21 mouse cellular contexts compared by ENCODE assay signal in the genomic region with DNA sequence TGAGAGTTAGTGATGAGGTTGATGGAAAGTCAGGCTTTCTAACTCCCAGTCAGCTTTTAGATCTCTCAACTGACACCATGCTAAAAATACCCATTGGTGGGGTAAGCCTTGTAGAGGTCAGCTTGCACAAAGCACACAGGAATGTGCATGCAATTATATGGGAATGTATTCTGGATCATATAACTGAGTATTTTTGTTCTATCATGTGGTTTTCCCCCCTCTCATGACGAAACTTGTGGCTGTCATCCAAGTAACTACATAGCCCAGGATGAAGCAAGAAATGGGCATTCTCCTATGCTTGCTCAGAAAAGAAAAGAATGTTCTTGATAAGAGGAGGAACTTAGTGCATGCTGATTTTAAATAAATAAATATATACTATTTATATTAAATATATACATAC.
DNase-seq lines count a peak whose midpoint lies in the region; ATAC-seq and TF ChIP-seq lines count a peak whose summit lies in the region.
"Had no signal": no experiment of that assay in that cellular context is flagged by ENCODE, and none has a peak within 500 bp of the region (broad histone marks: within the 10 kb centered on the region; RNA-seq: fewer than 3 reads in every experiment).

No protein-coding gene starts in this region.

- H3K9ac ChIP-seq in embryonic facial prominence, embryonic 15.5 days: no peak overlapping the region
- H3K9ac ChIP-seq in hindbrain, embryonic 11.5 days (ENCODE audit: low read depth, low read length): no peak overlapping the region
- H3K9ac ChIP-seq: embryonic facial prominence, embryonic 13.5 days; hindbrain, embryonic 15.5 days; intestine, embryonic 15.5 days; liver, embryonic 13.5 days; neural tube, embryonic 12.5 days had no signal

- H3K27me3 ChIP-seq in embryonic facial prominence, embryonic 15.5 days: no peaks in the 10 kb centered on the region
- H3K27me3 ChIP-seq in hindbrain, embryonic 11.5 days (ENCODE audit: control insufficient read depth, insufficient read depth, low read length): no peaks in the 10 kb centered on the region
- H3K27me3 ChIP-seq: embryonic facial prominence, embryonic 13.5 days; hindbrain, embryonic 15.5 days; intestine, embryonic 15.5 days; liver, embryonic 13.5 days; neural tube, embryonic 12.5 days had no signal

- 32% methylated on average over 1 of the region's 1 CpGs for WGBS in lung, adult 2 months
- 14% methylated on average over 1 of the region's 1 CpGs for whole genome bisulfite sequencing in embryonic facial prominence, embryonic 15.5 days
- WGBS in hindbrain, embryonic 11.5 days: 74% methylated on average over 1 of the region's 1 CpGs

- DNase-seq in lung, adult 18-20 months: peak; percentile 18 to 34
- no peak for DNase-seq in lung, adult 2 months
- peak; percentile 15 for DNase-seq in lung, postnatal 14 days
- DNase-seq in layer of hippocampus, adult 18-20 months (ENCODE audit: low spot score in 2 of 2): no peak
- DNase-seq in hindbrain, embryonic 11.5 days (ENCODE audit: low spot score): no peak
- DNase-seq: cerebellum, adult 8-10 months; heart, postnatal 36 days; kidney, adult 9 months; kidney, postnatal 25 days; layer of hippocampus, adult 9-11 months; liver, embryonic 13.5 days; right cerebral cortex, adult 18-20 months; thymus, adult 18-20 months had no signal

- no peaks in the 10 kb centered on the region for H3K9me3 ChIP-seq in embryonic facial prominence, embryonic 15.5 days (replicated peaks)
- no peaks in the 10 kb centered on the region for H3K9me3 ChIP-seq in hindbrain, embryonic 11.5 days (ENCODE audit: control insufficient read depth, low read length)
- H3K9me3 ChIP-seq: hindbrain, embryonic 15.5 days; intestine, embryonic 15.5 days; liver, embryonic 13.5 days; neural tube, embryonic 12.5 days had no signal

- H3K27ac ChIP-seq in embryonic facial prominence, embryonic 15.5 days (replicated peaks): no peak overlapping the region
- H3K27ac ChIP-seq in hindbrain, embryonic 11.5 days (ENCODE audit: low read depth, low read length): no peak overlapping the region
- H3K27ac ChIP-seq: embryonic facial prominence, embryonic 13.5 days; hindbrain, embryonic 15.5 days; intestine, embryonic 15.5 days; liver, embryonic 13.5 days; macrophage; neural tube, embryonic 12.5 days had no signal

- ATAC-seq in embryonic facial prominence, embryonic 15.5 days (ENCODE audit: insufficient number of reproducible peaks, low FRiP score, low TSS enrichment, low read depth): peak; percentile 51
- ATAC-seq in megakaryocyte-erythroid progenitor cell, adult 5-6 weeks (replicated peaks; ENCODE audit: low FRiP score, low TSS enrichment, poor library complexity, severe bottlenecking): no peak
- ATAC-seq in hindbrain, embryonic 11.5 days (ENCODE audit: low FRiP score): no peak
- ATAC-seq: intestine, embryonic 15.5 days had no signal

- no peak overlapping the region for H3K4me3 ChIP-seq in lung, adult 2 months (replicated peaks; ENCODE audit: extremely low read depth, low read depth, low read length)
- no peak overlapping the region for H3K4me3 ChIP-seq in embryonic facial prominence, embryonic 15.5 days (replicated peaks)
- H3K4me3 ChIP-seq in hindbrain, embryonic 11.5 days (ENCODE audit: low read depth, low read length): no peak overlapping the region
- H3K4me3 ChIP-seq: embryonic facial prominence, embryonic 13.5 days; hindbrain, embryonic 15.5 days; intestine, embryonic 15.5 days; liver, embryonic 13.5 days; neural tube, embryonic 12.5 days had no signal

- no peak overlapping the region for H3K4me2 ChIP-seq in embryonic facial prominence, embryonic 15.5 days (replicated peaks)
- H3K4me2 ChIP-seq in hindbrain, embryonic 11.5 days (replicated peaks; ENCODE audit: low read depth, low read length): no peak overlapping the region
- H3K4me2 ChIP-seq: embryonic facial prominence, embryonic 13.5 days; hindbrain, embryonic 15.5 days; intestine, embryonic 15.5 days; liver, embryonic 13.5 days; midbrain, embryonic 11.5 days; neural tube, embryonic 12.5 days had no signal

- no peaks in the 10 kb centered on the region for H3K4me1 ChIP-seq in lung, adult 2 months (ENCODE audit: control insufficient read depth, insufficient read depth, low read length)
- H3K4me1 ChIP-seq in embryonic facial prominence, embryonic 15.5 days: no peaks in the 10 kb centered on the region
- H3K4me1 ChIP-seq in hindbrain, embryonic 11.5 days (replicated peaks; ENCODE audit: control insufficient read depth, insufficient read depth, low read length): no peaks in the 10 kb centered on the region
- H3K4me1 ChIP-seq: embryonic facial prominence, embryonic 13.5 days; hindbrain, embryonic 15.5 days; intestine, embryonic 15.5 days; liver, embryonic 13.5 days; neural tube, embryonic 12.5 days had no signal

- TF ChIP-seq CTCF in lung, adult 2 months (IDR thresholded peaks at IDR 0.05; ENCODE audit: insufficient read depth, low read length): no peak

- H3K36me3 ChIP-seq in embryonic facial prominence, embryonic 15.5 days: no peaks in the 10 kb centered on the region
- no peaks in the 10 kb centered on the region for H3K36me3 ChIP-seq in hindbrain, embryonic 11.5 days (ENCODE audit: control insufficient read depth, insufficient read depth, low read length)
- H3K36me3 ChIP-seq: embryonic facial prominence, embryonic 13.5 days; hindbrain, embryonic 15.5 days; intestine, embryonic 15.5 days; liver, embryonic 13.5 days; neural tube, embryonic 12.5 days had no signal

- TF ChIP-seq POLR2A in lung, adult 2 months (IDR thresholded peaks at IDR 0.05; ENCODE audit: borderline replicate concordance, extremely low read depth, low read depth, low read length): no peak

Comparison
In these comparisons a context has a peak if more than half of its experiments do, and no peak if none do; other contexts are left out.
1. DNase-seq: peak in lung, adult 18-20 months (2 of 2) and lung, postnatal 14 days (single experiment); none in lung, adult 2 months (single experiment), layer of hippocampus, adult 18-20 months (0 of 2) and hindbrain, embryonic 11.5 days (single experiment).